Mouse (Mus musculus) forebrain, postnatal 0 days (tissue): ENCODE data around the gene Acad10. TPM values are rescaled to one million over a fixed set of nuclear protein-coding genes. Genes with fewer than 3 reads are reported as not detected.

ENCODE experiments used
- ATAC-seq: fragments of 200-750 bp; cut with Nextera tagmentation; 2 replicates; pipeline ENCODE4 v1.8.0; 2017; ENCODE audit warnings: mild to moderate bottlenecking, moderate library complexity
- DNase-seq: peaks from one replicate; pipeline ENCODE4 v3.0.0-alpha.2; 2015
- H3K27ac ChIP-seq: fragments of 300-500 bp; sonication (generic); 2 replicates; pipeline ENCODE4 v1.5.1; 2014; ENCODE audit warnings: low read depth, mild to moderate bottlenecking, antibody characterized with exemption, low read length, moderate library complexity, mixed read lengths
- H3K27me3 ChIP-seq: fragments of 300-500 bp; sonication (generic); 2 replicates; pipeline ENCODE4 v1.6.1; 2014; ENCODE audit warnings: mild to moderate bottlenecking, low read length, mixed read lengths; ENCODE audit not compliant: insufficient read depth
- H3K36me3 ChIP-seq: fragments of 300-500 bp; sonication (generic); 2 replicates; pipeline ENCODE4 v1.6.1; 2014; ENCODE audit warnings: mild to moderate bottlenecking, moderate library complexity; ENCODE audit not compliant: insufficient read depth
- H3K4me1 ChIP-seq: fragments of 300-500 bp; sonication (generic); 2 replicates; pipeline ENCODE4 v1.6.1; 2014; ENCODE audit warnings: antibody characterized with exemption; ENCODE audit not compliant: insufficient read depth
- H3K4me2 ChIP-seq: fragments of 300-500 bp; sonication (generic); 2 replicates; pipeline ENCODE4 v1.6.1; 2014; ENCODE audit warnings: low read depth, mild to moderate bottlenecking, moderate library complexity
- H3K4me3 ChIP-seq: fragments of 300-500 bp; sonication (generic); 2 replicates; pipeline ENCODE4 v1.5.1; 2014; ENCODE audit warnings: low read depth, low read length, mixed read lengths
- H3K9ac ChIP-seq: fragments of 300-500 bp; sonication (generic); 2 replicates; pipeline ENCODE4 v1.6.1; 2014; ENCODE audit warnings: mild to moderate bottlenecking
- H3K9me3 ChIP-seq: fragments of 300-500 bp; sonication (generic); 2 replicates; pipeline ENCODE4 v1.6.1; 2016; ENCODE audit warnings: low read length
- CTCF ChIP-seq: sonication (generic); IDR thresholded peaks from 2 replicates; pipeline ENCODE4 v1.5.1; 2016; ENCODE audit warnings: antibody characterized with exemption, control low read depth, low read depth
- WGBS: fragments of 180-500 bp; shearing (Covaris S2); extraction: QIAGEN DNeasy Blood & Tissue Kit; methylation state at CpG from one replicate; pipeline ENCODE4 v1.1.7; 2014; 5-methylcytosine and 5-hydroxymethylcytosine counted together
- polyA plus RNA-seq: library from polyadenylated mRNA; unstranded; fragments of >200 nt; fragmentation: Nextera tagmentation; extraction: Ambion mirVana; gene quantifications from 2 replicates; pipeline ENCODE4 v1.2.1, GENCODE M21; 2015
- total RNA-seq: library from RNA; depleted of rRNA; stranded (reverse); fragments of >200 nt; gene quantifications from 2 replicates; pipeline ENCODE4 v1.2.3, GENCODE M21; 2014

Acad10 gene
- total and polyA plus RNA-seq, 2 experiments from 2014 or later: 1.1 to 2.7 TPM

GRCm38 (mm10) chr5:121593451-121594401, 66.6 kb downstream of the Acad10 start, which contains the start of gene Aldh2:
TSS of gene Aldh2 (minus strand) at chr5:121593824.
- peak; percentile 50 for TF ChIP-seq CTCF
- Histone ChIP-seq H3K9me3 (no peaks in the 10 kb centered on the region), H3K4me1 (no peaks in the 10 kb centered on the region), H3K4me2 (peak within 1 kb of the TSS; percentile 99), H3K36me3 (no peaks in the 10 kb centered on the region), H3K9ac (peak within 1 kb of the TSS; percentile 63), H3K27me3 (no peaks in the 10 kb centered on the region), H3K27ac (peak within 1 kb of the TSS; percentile 77), H3K4me3 (peak within 1 kb of the TSS; percentile 57)
- 2% methylated on average over 47 of the region's 47 CpGs for WGBS
- ATAC-seq (peak; percentile 90), DNase-seq (peak; percentile 81)

- Histone ChIP-seq H3K27me3 (no peaks in the 10 kb centered on the region), H3K4me3 (peak overlapping the region; percentile 57), H3K27ac (peak overlapping the region; percentile 77), H3K36me3 (no peaks in the 10 kb centered on the region), H3K9me3 (no peaks in the 10 kb centered on the region), H3K4me2 (peak overlapping the region; percentile 99), H3K4me1 (no peaks in the 10 kb centered on the region), H3K9ac (peak overlapping the region; percentile 63)
- DNase-seq (peak; percentile 16), ATAC-seq (no peak)
- WGBS: 5% methylated on average over 33 of the region's 33 CpGs
- no peak for TF ChIP-seq CTCF
These were observed 67.4 kb downstream of the Acad10 start for GRCm38 (mm10) chr5:121592816-121593407.

- peak overlapping the region; percentile 99 for H3K4me2 ChIP-seq
- no peak for TF ChIP-seq CTCF
- no peaks in the 10 kb centered on the region for H3K9me3 ChIP-seq
- no peak overlapping the region for H3K9ac ChIP-seq
- H3K4me1 ChIP-seq: no peaks in the 10 kb centered on the region
- no peaks in the 10 kb centered on the region for H3K27me3 ChIP-seq
- H3K4me3 ChIP-seq: peak overlapping the region; percentile 57; the same call in 1 of the 2 replicates
- H3K36me3 ChIP-seq: no peaks in the 10 kb centered on the region
- DNase-seq (no peak), ATAC-seq (no peak)
- H3K27ac ChIP-seq: no peak overlapping the region
- 61% methylated on average over 11 of the region's 11 CpGs for WGBS
These were observed 68.1 kb downstream of the Acad10 start for GRCm38 (mm10) chr5:121592064-121592815.

- no peak overlapping the region for H3K27ac ChIP-seq
- no peak overlapping the region for H3K4me2 ChIP-seq
These were observed 68.8 kb downstream of the Acad10 start for GRCm38 (mm10) chr5:121591417-121592063.

GRCm38 (mm10) chr5:121589928-121590327, 70.4 kb downstream of the Acad10 start:
- WGBS: 88% methylated on average over 6 of the region's 6 CpGs
- H3K9me3 ChIP-seq: no peaks in the 10 kb centered on the region
- no peaks in the 10 kb centered on the region for H3K27me3 ChIP-seq
- no peak overlapping the region for H3K9ac ChIP-seq
- H3K36me3 ChIP-seq: no peaks in the 10 kb centered on the region
- no peak overlapping the region for H3K4me3 ChIP-seq
- no peak for TF ChIP-seq CTCF
- H3K27ac ChIP-seq: no peak overlapping the region
- no peak for ATAC-seq
- no peak for DNase-seq
- no peak overlapping the region for H3K4me2 ChIP-seq
- H3K4me1 ChIP-seq: no peaks in the 10 kb centered on the region

More at GRCm38 (mm10) chr5:121591417-121592063, 68.8 kb downstream of the Acad10 start:
- Histone ChIP-seq H3K4me1 (no peaks in the 10 kb centered on the region), H3K9me3 (no peaks in the 10 kb centered on the region), H3K36me3 (no peaks in the 10 kb centered on the region), H3K9ac (no peak overlapping the region), H3K4me3 (no peak overlapping the region), H3K27me3 (no peaks in the 10 kb centered on the region)
- ATAC-seq (no peak), DNase-seq (no peak)
- 62% methylated on average over 11 of the region's 11 CpGs for WGBS
- no peak for TF ChIP-seq CTCF

GRCm38 (mm10) chr5:121586400-121587039, 73.8 kb downstream of the Acad10 start:
- Histone ChIP-seq H3K27me3 (no peaks in the 10 kb centered on the region), H3K9me3 (no peaks in the 10 kb centered on the region), H3K4me2 (no peak overlapping the region), H3K4me1 (no peaks in the 10 kb centered on the region), H3K36me3 (no peaks in the 10 kb centered on the region), H3K4me3 (no peak overlapping the region), H3K9ac (no peak overlapping the region), H3K27ac (peak overlapping the region; percentile 15; the same call in 1 of the 2 replicates)
- TF ChIP-seq CTCF: no peak
- no peak for DNase-seq
- 80% methylated on average over 6 of the region's 6 CpGs for WGBS
- ATAC-seq: no peak
